Mouse (Mus musculus) forebrain, embryonic 13.5 days (tissue): Measurements from ENCODE around the gene Ano2. TPM values are rescaled to one million over a fixed set of nuclear protein-coding genes. Genes with fewer than 3 reads are reported as not detected.
A peak's percentile ranks its signal among the peaks of the same experiment; 100 is the strongest.

Experiments used
- ATAC-seq: fragments of 200-750 bp; cut with Nextera tagmentation; 2 replicates; pipeline ENCODE4 v1.8.0; 2017
- H3K27ac ChIP-seq: fragments of 300-500 bp; sonication (generic); 2 replicates; pipeline ENCODE4 v1.5.1; 2015; ENCODE audit warnings: inconsistent platforms, mild to moderate bottlenecking, moderate library complexity
- H3K27me3 ChIP-seq: fragments of 300-500 bp; sonication (generic); 2 replicates; pipeline ENCODE4 v1.6.1; 2015; ENCODE audit warnings: mild to moderate bottlenecking, inconsistent platforms
- H3K36me3 ChIP-seq: fragments of 300-500 bp; sonication (generic); 2 replicates; pipeline ENCODE4 v1.6.1; 2015; ENCODE audit warnings: mild to moderate bottlenecking, inconsistent platforms; ENCODE audit not compliant: poor library complexity, severe bottlenecking
- H3K4me1 ChIP-seq: fragments of 300-500 bp; sonication (generic); 2 replicates; pipeline ENCODE4 v1.6.1; 2015; ENCODE audit warnings: inconsistent platforms
- H3K4me2 ChIP-seq: fragments of 300-500 bp; sonication (generic); 2 replicates; pipeline ENCODE4 v1.6.1; 2015; ENCODE audit warnings: inconsistent platforms, mild to moderate bottlenecking, moderate library complexity
- H3K4me3 ChIP-seq: fragments of 300-500 bp; sonication (generic); 2 replicates; pipeline ENCODE4 v1.5.1; 2015; ENCODE audit warnings: mild to moderate bottlenecking, inconsistent platforms
- H3K9ac ChIP-seq: fragments of 300-500 bp; sonication (generic); 2 replicates; pipeline ENCODE4 v1.6.1; 2015; ENCODE audit warnings: mild to moderate bottlenecking, inconsistent platforms
- H3K9me3 ChIP-seq: fragments of 300-500 bp; sonication (generic); replicated peaks from 2 replicates; pipeline ENCODE4 v1.6.1; 2016; ENCODE audit warnings: inconsistent platforms
- WGBS: fragments of 180-500 bp; shearing (Covaris S2); methylation state at CpG from one replicate; pipeline ENCODE4 v1.1.7; 2015; 5-methylcytosine and 5-hydroxymethylcytosine counted together
- polyA plus RNA-seq: library from polyadenylated mRNA; unstranded; fragments of >200 nt; fragmentation: Nextera tagmentation; extraction: Ambion mirVana; gene quantifications from 2 replicates; pipeline ENCODE4 v1.2.1, GENCODE M21; 2015

Gene Ano2
- 0.19 TPM in 1 of 2 replicates, not detected in the other for polyA plus RNA-seq

GRCm38 (mm10) chr6:125690057-125690703, at the start of gene Ano2:
Ano2 (plus strand) TSS chr6:125690419.
- Histone ChIP-seq H3K4me3 (peak within 1 kb of the TSS; percentile 33), H3K36me3 (no peaks in the 10 kb centered on the region), H3K9ac (peak within 1 kb of the TSS; percentile 31; the same call in 1 of the 2 replicates), H3K4me1 (peaks cover 11% of the 10 kb centered on the region), H3K27ac (no peak within 1 kb of the TSS), H3K9me3 (no peaks in the 10 kb centered on the region), H3K4me2 (peak within 1 kb of the TSS; percentile 64), H3K27me3 (peaks cover 6% of the 10 kb centered on the region; the same call in 1 of the 2 replicates)
- peak; percentile 66 for ATAC-seq
- 1% methylated on average over 20 of the region's 20 CpGs for WGBS

DNA sequence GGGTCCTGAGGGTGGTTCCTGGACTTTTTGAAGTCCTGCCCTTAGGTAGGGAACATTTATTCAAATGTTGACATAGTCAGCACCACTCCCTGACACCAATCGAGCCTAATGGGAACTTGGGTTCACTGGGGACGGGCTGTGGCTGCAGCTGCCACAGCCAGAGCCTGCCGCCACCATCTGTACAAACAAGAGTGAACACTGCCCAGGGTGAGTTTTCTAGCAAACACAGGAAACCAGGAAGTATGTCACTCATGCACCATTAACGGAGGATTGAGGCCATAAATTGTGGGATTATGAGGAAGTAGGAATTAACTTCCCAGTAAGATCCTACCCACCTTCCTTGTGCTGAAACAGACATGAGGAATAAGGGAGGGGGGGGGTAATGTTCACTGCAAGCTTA, 49.7 kb upstream of the Ano2 start:
- Histone ChIP-seq H3K36me3 (no peaks in the 10 kb centered on the region), H3K4me3 (no peak overlapping the region), H3K9ac (no peak overlapping the region), H3K4me2 (no peak overlapping the region), H3K27ac (no peak overlapping the region), H3K4me1 (no peaks in the 10 kb centered on the region), H3K9me3 (no peaks in the 10 kb centered on the region), H3K27me3 (no peaks in the 10 kb centered on the region)
- no peak for ATAC-seq
- 81% methylated on average over 4 of the region's 4 CpGs for WGBS

- Histone ChIP-seq H3K9ac (no peak overlapping the region), H3K4me1 (no peaks in the 10 kb centered on the region), H3K9me3 (no peaks in the 10 kb centered on the region), H3K4me2 (no peak overlapping the region), H3K27ac (no peak overlapping the region), H3K36me3 (no peaks in the 10 kb centered on the region), H3K4me3 (no peak overlapping the region), H3K27me3 (no peaks in the 10 kb centered on the region)
- no peak for ATAC-seq
- WGBS: 89% methylated on average over 8 of the region's 8 CpGs
These were observed 49.1 kb upstream of the Ano2 start for GRCm38 (mm10) chr6:125641146-125641545.

DNA sequence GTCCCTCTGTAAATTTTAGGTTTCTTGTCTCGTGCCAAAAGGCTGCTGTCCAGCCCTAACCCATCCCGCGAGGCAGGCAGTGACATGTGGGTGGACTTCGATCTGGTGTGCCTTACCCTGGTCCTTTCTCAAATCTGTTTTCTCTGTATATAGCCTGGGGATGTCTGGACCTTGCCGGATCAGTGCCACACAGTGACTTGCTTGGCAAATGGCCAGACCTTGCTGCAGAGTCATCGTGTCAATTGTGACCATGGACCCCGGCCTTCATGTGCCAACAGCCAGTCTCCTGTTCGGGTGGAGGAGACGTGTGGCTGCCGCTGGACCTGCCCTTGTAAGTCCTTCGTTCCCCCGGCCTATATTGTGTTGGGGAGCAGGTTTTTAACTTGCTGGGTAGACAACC, 41.3 kb upstream of the Ano2 start:
- WGBS: 91% methylated on average over 12 of the region's 12 CpGs
- Histone ChIP-seq H3K36me3 (no peaks in the 10 kb centered on the region), H3K9ac (no peak overlapping the region), H3K27me3 (no peaks in the 10 kb centered on the region), H3K9me3 (no peaks in the 10 kb centered on the region), H3K27ac (no peak overlapping the region), H3K4me3 (no peak overlapping the region), H3K4me1 (no peaks in the 10 kb centered on the region), H3K4me2 (no peak overlapping the region)
- no peak for ATAC-seq

DNA sequence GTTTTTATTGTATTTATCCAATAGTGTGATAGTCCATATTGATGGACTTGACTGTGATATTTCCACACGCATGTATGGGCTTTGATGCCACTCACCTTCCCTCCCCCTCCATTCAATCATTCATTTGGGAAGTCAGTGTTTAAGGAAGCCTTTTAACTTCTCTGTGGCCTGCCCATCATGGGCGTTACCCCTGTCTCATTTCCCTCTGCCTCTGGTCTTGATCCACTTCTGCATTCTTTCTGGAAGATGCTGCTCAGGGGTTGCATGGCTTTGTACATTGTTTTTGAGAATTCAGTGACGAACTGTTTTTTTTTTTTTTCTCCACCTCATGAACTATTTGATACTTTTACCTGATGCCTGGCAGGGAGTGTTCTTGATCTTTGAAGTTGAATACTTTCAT, 38.9 kb upstream of the Ano2 start:
- no peak overlapping the region for H3K4me3 ChIP-seq
- H3K9ac ChIP-seq: no peak overlapping the region
- no peaks in the 10 kb centered on the region for H3K4me1 ChIP-seq
- no peak overlapping the region for H3K27ac ChIP-seq
- 84% methylated on average over 3 of the region's 3 CpGs for WGBS
- no peaks in the 10 kb centered on the region for H3K36me3 ChIP-seq
- no peaks in the 10 kb centered on the region for H3K27me3 ChIP-seq
- H3K9me3 ChIP-seq: no peaks in the 10 kb centered on the region
- H3K4me2 ChIP-seq: no peak overlapping the region
- ATAC-seq: no peak

DNA sequence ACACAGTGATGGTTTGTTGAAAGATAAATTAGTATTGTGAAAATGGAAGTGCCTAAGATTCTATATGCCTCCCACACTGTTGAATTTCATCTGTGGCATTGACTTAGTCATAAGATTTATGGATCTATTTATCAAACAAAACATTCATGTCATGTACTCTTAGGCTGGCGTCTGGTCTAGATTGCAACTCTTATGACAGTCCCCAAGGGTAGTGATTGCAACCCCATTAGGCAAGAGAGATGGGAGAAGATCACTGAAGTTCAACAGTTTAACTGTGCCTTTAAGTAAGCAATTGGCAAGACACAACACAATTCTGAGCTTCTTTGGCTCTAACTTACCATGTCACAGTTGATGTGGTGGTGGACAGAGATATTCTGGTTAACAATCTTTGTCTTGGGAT, 36.8 kb upstream of the Ano2 start:
- Histone ChIP-seq H3K27me3 (no peaks in the 10 kb centered on the region), H3K4me1 (no peaks in the 10 kb centered on the region), H3K36me3 (no peaks in the 10 kb centered on the region), H3K4me3 (no peak overlapping the region), H3K9ac (no peak overlapping the region), H3K27ac (no peak overlapping the region), H3K4me2 (no peak overlapping the region), H3K9me3 (no peaks in the 10 kb centered on the region)
- ATAC-seq: no peak
- 86% methylated on average over 1 of the region's 1 CpGs for WGBS

- Histone ChIP-seq H3K27me3 (no peaks in the 10 kb centered on the region), H3K9me3 (no peaks in the 10 kb centered on the region), H3K4me2 (no peak overlapping the region), H3K9ac (no peak overlapping the region), H3K27ac (no peak overlapping the region), H3K4me1 (no peaks in the 10 kb centered on the region), H3K4me3 (no peak overlapping the region), H3K36me3 (no peaks in the 10 kb centered on the region)
- ATAC-seq: no peak
- WGBS: 90% methylated on average over 13 of the region's 13 CpGs
These were observed 33.3 kb upstream of the Ano2 start for GRCm38 (mm10) chr6:125656921-125657320.

GRCm38 (mm10) chr6:125657966-125658365, 32.3 kb upstream of the Ano2 start:
- H3K4me3 ChIP-seq: no peak overlapping the region
- no peak overlapping the region for H3K4me2 ChIP-seq
- H3K27ac ChIP-seq: no peak overlapping the region
- no peaks in the 10 kb centered on the region for H3K27me3 ChIP-seq
- no peaks in the 10 kb centered on the region for H3K9me3 ChIP-seq
- H3K9ac ChIP-seq: no peak overlapping the region
- ATAC-seq: no peak
- H3K4me1 ChIP-seq: no peaks in the 10 kb centered on the region
- no peaks in the 10 kb centered on the region for H3K36me3 ChIP-seq
- WGBS: 91% methylated on average over 5 of the region's 5 CpGs

DNA sequence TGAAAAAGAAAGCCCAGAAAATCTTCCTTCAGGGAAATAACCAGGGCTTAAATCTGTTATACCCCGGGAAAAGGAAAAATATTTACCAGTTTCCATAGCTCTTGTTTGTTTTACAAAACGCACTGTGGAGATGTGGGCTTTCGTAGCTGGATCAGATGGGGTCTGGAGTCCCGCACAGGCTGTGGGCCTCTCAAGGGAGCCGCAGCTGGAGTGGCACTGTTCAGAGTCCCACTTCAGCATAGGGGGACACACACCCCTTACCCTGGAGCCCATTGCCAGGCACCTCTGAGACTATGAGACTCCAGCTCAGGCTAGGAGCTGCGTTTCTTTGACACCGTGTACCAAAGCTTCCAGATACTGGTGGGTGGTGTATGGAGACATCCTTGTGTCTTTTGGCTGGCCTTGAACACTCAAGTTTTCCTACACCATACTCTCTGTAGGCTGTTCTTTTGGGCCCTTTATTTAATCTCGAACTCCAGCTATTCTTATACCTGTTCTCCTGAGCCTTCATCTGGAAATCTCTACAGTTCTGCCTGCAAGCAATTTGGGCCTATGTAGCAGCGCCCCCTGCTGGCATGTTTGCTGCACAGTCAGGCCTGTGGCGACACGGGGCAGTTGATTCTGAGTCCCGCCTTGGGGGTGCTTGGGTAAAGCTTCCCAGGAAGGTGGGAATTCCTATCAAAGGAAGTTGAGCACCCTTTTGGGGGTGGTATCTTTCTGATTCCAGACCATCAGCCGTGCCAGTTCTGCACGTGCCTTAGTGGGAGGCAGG, 28.9 kb upstream of the Ano2 start:
- no peak for ATAC-seq
- H3K4me3 ChIP-seq: no peak overlapping the region
- H3K9ac ChIP-seq: no peak overlapping the region
- no peak overlapping the region for H3K4me2 ChIP-seq
- 48% methylated on average over 14 of the region's 14 CpGs for WGBS
- H3K4me1 ChIP-seq: no peaks in the 10 kb centered on the region
- H3K36me3 ChIP-seq: no peaks in the 10 kb centered on the region
- H3K9me3 ChIP-seq: no peaks in the 10 kb centered on the region
- H3K27me3 ChIP-seq: no peaks in the 10 kb centered on the region
- no peak overlapping the region for H3K27ac ChIP-seq

GRCm38 (mm10) chr6:125663906-125664305, 26.3 kb upstream of the Ano2 start:
- no peaks in the 10 kb centered on the region for H3K9me3 ChIP-seq
- H3K27ac ChIP-seq: no peak overlapping the region
- no peak overlapping the region for H3K4me2 ChIP-seq
- H3K9ac ChIP-seq: no peak overlapping the region
- no peak overlapping the region for H3K4me3 ChIP-seq
- ATAC-seq: no peak
- WGBS: 91% methylated on average over 2 of the region's 2 CpGs
- no peaks in the 10 kb centered on the region for H3K36me3 ChIP-seq
- no peaks in the 10 kb centered on the region for H3K27me3 ChIP-seq
- no peaks in the 10 kb centered on the region for H3K4me1 ChIP-seq

GRCm38 (mm10) chr6:125671835-125672234, 18.4 kb upstream of the Ano2 start:
- H3K9ac ChIP-seq: no peak overlapping the region
- H3K4me1 ChIP-seq: no peaks in the 10 kb centered on the region
- 90% methylated on average over 3 of the region's 3 CpGs for WGBS
- ATAC-seq: no peak
- H3K36me3 ChIP-seq: no peaks in the 10 kb centered on the region
- no peak overlapping the region for H3K4me3 ChIP-seq
- H3K27me3 ChIP-seq: no peaks in the 10 kb centered on the region
- H3K27ac ChIP-seq: no peak overlapping the region
- no peak overlapping the region for H3K4me2 ChIP-seq
- no peaks in the 10 kb centered on the region for H3K9me3 ChIP-seq

DNA sequence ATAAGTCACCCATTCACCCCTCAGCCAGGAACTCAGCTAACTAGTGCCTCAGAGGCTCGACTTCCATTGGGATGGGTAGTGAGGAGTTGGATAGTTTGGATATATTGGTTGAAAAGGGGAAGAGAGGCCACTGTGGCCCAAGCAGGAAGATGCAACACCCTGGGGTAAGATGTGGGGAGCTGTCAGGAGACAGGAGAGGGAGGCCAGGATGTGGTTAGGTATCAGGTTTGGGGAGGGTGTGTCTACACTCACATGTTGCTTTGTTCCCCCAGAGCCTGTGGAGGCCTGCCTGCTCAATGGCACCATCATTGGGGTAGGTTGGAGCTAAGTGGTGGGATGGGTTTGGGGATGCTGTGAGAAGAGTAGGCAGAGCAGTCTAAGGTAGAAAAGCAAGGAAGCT, 11.7 kb upstream of the Ano2 start:
- H3K27me3 ChIP-seq: no peaks in the 10 kb centered on the region
- WGBS: 88% methylated on average over 1 of the region's 1 CpGs
- H3K4me1 ChIP-seq: no peaks in the 10 kb centered on the region
- H3K27ac ChIP-seq: no peak overlapping the region
- H3K9ac ChIP-seq: no peak overlapping the region
- no peaks in the 10 kb centered on the region for H3K36me3 ChIP-seq
- ATAC-seq: no peak
- H3K9me3 ChIP-seq: no peaks in the 10 kb centered on the region
- H3K4me3 ChIP-seq: no peak overlapping the region
- H3K4me2 ChIP-seq: no peak overlapping the region
